15 mouse cellular contexts compared by ENCODE assay signal in genomic region chr13:91873734-91874329, GRCm38 (mm10). TPM values are rescaled to one million over a fixed set of nuclear protein-coding genes. Genes with fewer than 3 reads are reported as not detected.
DNase-seq lines count a peak whose midpoint lies in the region; TF ChIP-seq lines count a peak whose summit lies in the region.
"Had no signal": no experiment of that assay in that cellular context is flagged by ENCODE, and none has a peak within 500 bp of the region (broad histone marks: within the 10 kb centered on the region; RNA-seq: fewer than 3 reads in every experiment).

No protein-coding gene starts in this region.

- TF ChIP-seq EP300 in heart, adult 2 months (IDR thresholded peaks at IDR 0.05; ENCODE audit: insufficient read depth, low read depth, low read length): peak; percentile 75; the same call in 1 of the 2 replicates

- intact Hi-C loops in heart, postnatal 25 days (cut with DNase I): no loop called here
- intact Hi-C loops in heart, adult 2 months (cut with DNase I): no loop called here
- intact Hi-C loops in heart, postnatal 14 days (cut with DNase I): loop anchor here (5.0 kb wide), 1 partner anchor 67 kb away; the partner anchor contains the start of gene Zcchc9

- H3K4me1 ChIP-seq in heart, adult 2 months (ENCODE audit: control insufficient read depth, insufficient read depth, low read length): peaks cover 8% of the 10 kb centered on the region; the same call in 1 of the 2 replicates
- H3K4me1 ChIP-seq: lung, embryonic 15.5 days; midbrain, embryonic 13.5 days; neural tube, embryonic 12.5 days had no signal

- H3K27me3 ChIP-seq in heart, adult 2 months (ENCODE audit: control insufficient read depth, insufficient read depth, low read length): no peaks in the 10 kb centered on the region
- H3K27me3 ChIP-seq: lung, embryonic 15.5 days; midbrain, embryonic 13.5 days; neural tube, embryonic 12.5 days had no signal

- peak; percentile 46 for TF ChIP-seq POLR2A in heart, adult 2 months (IDR thresholded peaks at IDR 0.05; ENCODE audit: insufficient read depth, low read depth, low read length)

- peak; percentile 93 for DNase-seq in heart, adult 11 months
- DNase-seq in heart, postnatal 25 days (ENCODE audit: low spot score): no peak
- DNase-seq in heart, adult 2 months: peak in 1 of 2 experiments; percentile 43
- DNase-seq in heart, postnatal 14 days: peak; percentile 23 to 54
- peak; percentile 59 for DNase-seq in lung, postnatal 25 days (ENCODE audit: low spot score)
- DNase-seq in cerebellum, adult 8-10 months: no peak
- no peak for DNase-seq in B cell, adult 2 months
- DNase-seq in thymus, postnatal 10 days (ENCODE audit: low spot score in 2 of 2): no peak
- DNase-seq: adrenal gland, postnatal 25 days had no signal

- WGBS in heart, adult 2 months: 53% methylated on average over 7 of the region's 7 CpGs

- peaks cover 17% of the 10 kb centered on the region; the same call in 1 of the 2 replicates for H3K36me3 ChIP-seq in heart, adult 2 months (ENCODE audit: control insufficient read depth, insufficient read depth, low read length)
- H3K36me3 ChIP-seq: lung, embryonic 15.5 days; midbrain, embryonic 13.5 days; neural tube, embryonic 12.5 days had no signal

- H3K4me3 ChIP-seq in heart, adult 2 months: peak overlapping the region; percentile 47
- H3K4me3 ChIP-seq: lung, embryonic 15.5 days; midbrain, embryonic 13.5 days; neural tube, embryonic 12.5 days had no signal

- TF ChIP-seq CTCF in heart, adult 2 months (IDR thresholded peaks at IDR 0.05): no peak

- H3K27ac ChIP-seq in heart, adult 2 months: peak overlapping the region; percentile 97
- H3K27ac ChIP-seq: lung, embryonic 15.5 days; midbrain, embryonic 13.5 days; neural tube, embryonic 12.5 days had no signal

- H3K9ac ChIP-seq in heart, adult 2 months (ENCODE audit: low read depth, low read length): no peak overlapping the region; the same call in 1 of the 2 replicates
- H3K9ac ChIP-seq: lung, embryonic 15.5 days; midbrain, embryonic 13.5 days; neural tube, embryonic 12.5 days had no signal

- H3K79me2 ChIP-seq in heart, adult 2 months (replicated peaks; ENCODE audit: control insufficient read depth, insufficient read depth, low read length): 0 out of 2 replicates have a peak, but pooled peaks cover 1% of the 10 kb centered on the region

RNA-seq across cellular contexts. Expression of gene Ckmt2, which starts 2.9 kb away (rescaled TPM):
- 1,000 to 10,000 TPM; 2,662 to 2,666 TPM for total RNA-seq in heart, postnatal 25 days (2021)
- 1,000 to 10,000 TPM; 2,250 to 2,602 TPM for total RNA-seq in heart, adult 2 months (2021)
- 2,389 and 3,414 TPM in 2 replicates for polyA plus RNA-seq in heart, adult 2 months (2012; rRNA removed)
- 1,000 to 10,000 TPM; 1,659 to 1,754 TPM for total RNA-seq in heart, postnatal 14 days (2021)
- total RNA-seq: adrenal gland, postnatal 25 days; hematopoietic stem cell, adult 5-6 weeks; left cerebral cortex, postnatal 10 days had no signal
- polyA plus RNA-seq: forebrain, embryonic 14.5 days; midbrain, embryonic 13.5 days; neural tube, embryonic 12.5 days had no signal

Comparison
In these comparisons a context has a peak if more than half of its experiments do, and no peak if none do; other contexts are left out.
1. DNase-seq: peak in heart, adult 11 months (single experiment), heart, postnatal 14 days (2 of 2) and lung, postnatal 25 days (single experiment); none in heart, postnatal 25 days (single experiment), cerebellum, adult 8-10 months (single experiment), B cell, adult 2 months (0 of 2) and thymus, postnatal 10 days (0 of 2).